Comparison of ENCODE assay signal across 11 mouse cellular contexts in genomic region chr6:145088451-145089113, GRCm38 (mm10). TPM values are rescaled to one million over a fixed set of nuclear protein-coding genes. Genes with fewer than 3 reads are reported as not detected.
A peak's percentile ranks its signal among the peaks of the same experiment; 100 is the strongest.
DNase-seq lines count a peak whose midpoint lies in the region; ATAC-seq and TF ChIP-seq lines count a peak whose summit lies in the region.
"Had no signal": no experiment of that assay in that cellular context is flagged by ENCODE, and none has a peak within 500 bp of the region (broad histone marks: within the 10 kb centered on the region; RNA-seq: fewer than 3 reads in every experiment).

No protein-coding gene starts in this region.

- TF ChIP-seq POLR2A in liver, adult 2 months (IDR thresholded peaks at IDR 0.05; ENCODE audit: extremely low read depth, insufficient read depth, low read length) = no peak

- DNase-seq in forebrain, postnatal 0 days = peak; percentile 32
- no peak for DNase-seq in forebrain, embryonic 10.5 days (ENCODE audit: extremely low spot score, low spot score)
- DNase-seq in liver, adult 2 months (ENCODE audit: extremely low read depth, low read depth, low spot score) = peak; percentile 19
- DNase-seq in CD4-positive, CD25-positive, alpha-beta regulatory T cell, adult 2 months (ENCODE audit: low read depth, low spot score) = peak; percentile 66
- peak; percentile 71 for DNase-seq in induced T-regulatory cell, adult 2 months (ENCODE audit: low read depth)
- no peak for DNase-seq in adrenal gland, postnatal 36 days
- no peak for DNase-seq in urinary bladder, adult 18-20 months (ENCODE audit: low spot score in 2 of 2)
- DNase-seq: right cerebral cortex, adult 18-20 months had no signal

- H3K4me2 ChIP-seq in forebrain, postnatal 0 days (ENCODE audit: low read depth) = no peak overlapping the region
- H3K4me2 ChIP-seq in liver, embryonic 12.5 days = no peak overlapping the region

- H3K27ac ChIP-seq in forebrain, postnatal 0 days (ENCODE audit: low read depth, low read length) = no peak overlapping the region
- H3K27ac ChIP-seq in forebrain, embryonic 10.5 days = no peak overlapping the region
- no peak overlapping the region for H3K27ac ChIP-seq in liver, adult 2 months (replicated peaks; ENCODE audit: insufficient read depth, low read depth, low read length)
- no peak overlapping the region for H3K27ac ChIP-seq in liver, embryonic 12.5 days

- no peak overlapping the region for H3K9ac ChIP-seq in forebrain, postnatal 0 days
- H3K9ac ChIP-seq in liver, adult 2 months (ENCODE audit: low read depth, low read length) = no peak overlapping the region
- no peak overlapping the region for H3K9ac ChIP-seq in liver, embryonic 12.5 days

- 45% methylated on average over 4 of the region's 4 CpGs for WGBS in forebrain, postnatal 0 days
- 51% methylated on average over 4 of the region's 4 CpGs for whole genome bisulfite sequencing in forebrain, embryonic 10.5 days
- WGBS in liver, adult 2 months = 47% methylated on average over 4 of the region's 4 CpGs
- WGBS in liver, embryonic 12.5 days (ENCODE audit: insufficient replicate concordance) = 40% methylated on average over 4 of the region's 4 CpGs

- no peaks in the 10 kb centered on the region for H3K27me3 ChIP-seq in forebrain, postnatal 0 days (ENCODE audit: insufficient read depth, low read length)
- no peaks in the 10 kb centered on the region for H3K27me3 ChIP-seq in forebrain, embryonic 10.5 days (ENCODE audit: poor library complexity, severe bottlenecking)
- no peaks in the 10 kb centered on the region for H3K27me3 ChIP-seq in liver, adult 2 months (ENCODE audit: control insufficient read depth, insufficient read depth, low read length)
- H3K27me3 ChIP-seq in liver, embryonic 12.5 days (replicated peaks) = no peaks in the 10 kb centered on the region

- no peaks in the 10 kb centered on the region for H3K79me2 ChIP-seq in liver, adult 2 months (ENCODE audit: control insufficient read depth, insufficient read depth, low read length)

- no peaks in the 10 kb centered on the region for H3K4me1 ChIP-seq in forebrain, postnatal 0 days (ENCODE audit: insufficient read depth)
- no peaks in the 10 kb centered on the region for H3K4me1 ChIP-seq in forebrain, embryonic 10.5 days
- no peaks in the 10 kb centered on the region for H3K4me1 ChIP-seq in liver, adult 2 months (ENCODE audit: control insufficient read depth, insufficient read depth, low read length)
- H3K4me1 ChIP-seq in liver, embryonic 12.5 days = peaks cover 23% of the 10 kb centered on the region

- H3K36me3 ChIP-seq in forebrain, postnatal 0 days (ENCODE audit: insufficient read depth) = no peaks in the 10 kb centered on the region
- H3K36me3 ChIP-seq in forebrain, embryonic 10.5 days (replicated peaks) = no peaks in the 10 kb centered on the region
- H3K36me3 ChIP-seq in liver, adult 2 months (ENCODE audit: control insufficient read depth, insufficient read depth, low read length) = no peaks in the 10 kb centered on the region
- no peaks in the 10 kb centered on the region for H3K36me3 ChIP-seq in liver, embryonic 12.5 days

- H3K9me3 ChIP-seq in forebrain, postnatal 0 days (ENCODE audit: low read length) = no peaks in the 10 kb centered on the region
- H3K9me3 ChIP-seq in forebrain, embryonic 10.5 days = no peaks in the 10 kb centered on the region
- H3K9me3 ChIP-seq in liver, embryonic 12.5 days (replicated peaks) = no peaks in the 10 kb centered on the region

- H3K4me3 ChIP-seq in forebrain, postnatal 0 days (ENCODE audit: low read depth, low read length) = no peak overlapping the region
- no peak overlapping the region for H3K4me3 ChIP-seq in forebrain, embryonic 10.5 days
- H3K4me3 ChIP-seq in liver, adult 2 months (ENCODE audit: insufficient read depth, low read depth, low read length) = no peak overlapping the region
- no peak overlapping the region for H3K4me3 ChIP-seq in liver, embryonic 12.5 days
- H3K4me3 ChIP-seq: myocyte had no signal

- TF ChIP-seq CTCF in forebrain, postnatal 0 days (IDR thresholded peaks at IDR 0.05; ENCODE audit: low read depth) = peak; percentile 70
- no peak for TF ChIP-seq CTCF in liver, adult 2 months (IDR thresholded peaks at IDR 0.05; ENCODE audit: low read depth, low read length)

- ATAC-seq in forebrain, postnatal 0 days = no peak
- no peak for ATAC-seq in liver, embryonic 12.5 days
- ATAC-seq: forebrain, embryonic 16.5 days had no signal

RNA-seq across cellular contexts. Expression of gene Bcat1, which starts 12.6 kb away (rescaled TPM):
- 97.5 and 97.9 TPM in 2 replicates for total RNA-seq in forebrain, postnatal 0 days (2014; rRNA removed)
- polyA plus RNA-seq in forebrain, postnatal 0 days (2015; fragmentation: Nextera tagmentation; extraction: Ambion mirVana) = 50.7 and 51.5 TPM in 2 replicates
- polyA plus RNA-seq in forebrain, embryonic 10.5 days (2016; fragmentation: Nextera tagmentation; extraction: Ambion mirVana) = 135 and 145 TPM in 2 replicates
- 0.18 and 0.27 TPM in 2 replicates for total RNA-seq in liver, adult 2 months (2014; rRNA removed)
- polyA plus RNA-seq in liver, adult 2 months (2012; rRNA removed) = not detected in 2 replicates
- 0.93 and 1.5 TPM in 2 replicates for polyA plus RNA-seq in liver, embryonic 12.5 days (2016; fragmentation: Nextera tagmentation; extraction: Ambion mirVana)
- total RNA-seq in adrenal gland, postnatal 36 days (2021) = 10 to 100 TPM; 14.2 to 23.4 TPM

RNA-seq across cellular contexts. Expression of gene Lrmp, which starts 26.9 kb away (rescaled TPM):
- 1.3 and 2.2 TPM in 2 replicates for total RNA-seq in forebrain, postnatal 0 days (2014; rRNA removed)
- 0.80 and 1.0 TPM in 2 replicates for polyA plus RNA-seq in forebrain, postnatal 0 days (2015; fragmentation: Nextera tagmentation; extraction: Ambion mirVana)
- polyA plus RNA-seq in forebrain, embryonic 10.5 days (2016; fragmentation: Nextera tagmentation; extraction: Ambion mirVana) = 1.8 and 1.9 TPM in 2 replicates
- 3.4 and 3.8 TPM in 2 replicates for total RNA-seq in liver, adult 2 months (2014; rRNA removed)
- polyA plus RNA-seq in liver, adult 2 months (2012; rRNA removed) = 1.7 and 3.6 TPM in 2 replicates
- 18.9 and 20.6 TPM in 2 replicates for polyA plus RNA-seq in liver, embryonic 12.5 days (2016; fragmentation: Nextera tagmentation; extraction: Ambion mirVana)
- total RNA-seq in adrenal gland, postnatal 36 days (2021) = 1 to 10 TPM; 1.9 to 2.2 TPM

Comparison
In these comparisons a context has a peak if more than half of its experiments do, and no peak if none do; other contexts are left out.
1. DNase-seq: peak in forebrain, postnatal 0 days (single experiment), liver, adult 2 months (single experiment), CD4-positive, CD25-positive, alpha-beta regulatory T cell, adult 2 months (single experiment) and induced T-regulatory cell, adult 2 months (single experiment); none in forebrain, embryonic 10.5 days (single experiment), adrenal gland, postnatal 36 days (0 of 2) and urinary bladder, adult 18-20 months (0 of 2).
2. RNA of gene Bcat1, which starts 12.6 kb away (polyA plus RNA-seq): 135 to 145 TPM in forebrain, embryonic 10.5 days and 50.7 to 51.5 TPM in forebrain, postnatal 0 days; 0.93 to 1.5 TPM in liver, embryonic 12.5 days and not detected in liver, adult 2 months; every median in the first group is over 10 times any median in the second.